Mouse (Mus musculus) embryonic facial prominence, embryonic 10.5 days (tissue): ENCODE measurements around the gene Agpat4. TPM values are rescaled to one million over a fixed set of nuclear protein-coding genes. Genes with fewer than 3 reads are reported as not detected.
"Not testable (repeated sequence)": the region's sequence is repeated elsewhere in the genome, so short reads cannot be mapped to it uniquely, and the experiment has no call there.

Experiments used
- DNase-seq: peaks from one replicate; pipeline ENCODE4 v3.0.0-alpha.2; 2017; ENCODE audit warnings: low spot score
- H3K27ac ChIP-seq: fragments of 300-500 bp; sonication (generic); replicated peaks from 2 replicates; pipeline ENCODE4 v1.5.1; 2016; ENCODE audit warnings: mild to moderate bottlenecking
- H3K27me3 ChIP-seq: fragments of 300-500 bp; sonication (generic); replicated peaks from 2 replicates; pipeline ENCODE4 v1.6.1; 2016; ENCODE audit warnings: low read depth, mild to moderate bottlenecking; ENCODE audit not compliant: poor library complexity, severe bottlenecking
- H3K36me3 ChIP-seq: fragments of 300-500 bp; sonication (generic); replicated peaks from 2 replicates; pipeline ENCODE4 v1.6.1; 2016; ENCODE audit warnings: mild to moderate bottlenecking, moderate library complexity
- H3K4me1 ChIP-seq: fragments of 300-500 bp; sonication (generic); 2 replicates; pipeline ENCODE4 v1.6.1; 2016
- H3K4me3 ChIP-seq: fragments of 300-500 bp; sonication (generic); 2 replicates; pipeline ENCODE4 v1.5.1; 2016; ENCODE audit warnings: mild to moderate bottlenecking, moderate library complexity
- H3K9me3 ChIP-seq: fragments of 300-500 bp; sonication (generic); 2 replicates; pipeline ENCODE4 v1.6.1; 2016; ENCODE audit warnings: mild to moderate bottlenecking
- WGBS: fragments of 180-500 bp; shearing (Covaris S2); methylation state at CpG from one replicate; pipeline ENCODE4 v1.1.7; 2016; 5-methylcytosine and 5-hydroxymethylcytosine counted together
- polyA plus RNA-seq: library from polyadenylated mRNA; unstranded; fragments of >200 nt; fragmentation: Nextera tagmentation; extraction: Ambion mirVana; gene quantifications from 2 replicates; pipeline ENCODE4 v1.2.1, GENCODE M21; 2016

Agpat4 gene
- polyA plus RNA-seq, 1 experiment from 2014 or later: 41.3 TPM

DNA sequence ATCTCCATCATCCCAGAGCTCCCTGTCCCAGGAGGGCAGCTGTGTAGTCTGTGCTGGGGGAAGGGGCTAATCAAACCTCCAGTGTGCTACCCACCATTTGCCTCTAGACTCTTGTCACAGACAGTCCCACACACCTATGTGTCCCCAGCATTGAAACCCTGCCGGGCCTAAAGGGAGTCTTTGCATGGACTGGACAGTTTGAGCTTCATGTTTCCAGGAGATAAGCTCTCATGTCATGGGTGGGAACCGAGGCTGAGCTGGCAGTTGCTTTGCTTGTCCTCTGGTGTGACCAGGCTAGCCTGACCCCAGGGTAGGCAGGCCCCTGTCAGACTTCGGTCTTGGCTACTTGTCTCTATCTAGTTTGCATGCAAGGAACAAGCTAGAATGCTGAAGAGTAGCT lies 87.7 kb downstream of the Agpat4 start:
- H3K27me3 ChIP-seq: no peaks in the 10 kb centered on the region
- no peak for DNase-seq
- no peak overlapping the region for H3K4me3 ChIP-seq
- H3K4me1 ChIP-seq: peaks cover 58% of the 10 kb centered on the region
- WGBS: 48% methylated on average over 3 of the region's 3 CpGs
- peak overlapping the region; percentile 71 for H3K27ac ChIP-seq
- no peaks in the 10 kb centered on the region for H3K9me3 ChIP-seq
- peaks cover 22% of the 10 kb centered on the region for H3K36me3 ChIP-seq

- DNase-seq: no peak
- H3K4me3 ChIP-seq: no peak overlapping the region
- H3K36me3 ChIP-seq: peaks cover 30% of the 10 kb centered on the region
- peaks cover 56% of the 10 kb centered on the region for H3K4me1 ChIP-seq
- WGBS: 54% methylated on average over 1 of the region's 1 CpGs
- peak overlapping the region; percentile 67 for H3K27ac ChIP-seq
- H3K9me3 ChIP-seq: no peaks in the 10 kb centered on the region
- H3K27me3 ChIP-seq: no peaks in the 10 kb centered on the region
Measured at GRCm38 (mm10) chr17:12207022-12207548, 88.6 kb downstream of the Agpat4 start.

GRCm38 (mm10) chr17:12209481-12209880 lies 91.0 kb downstream of the Agpat4 start:
- WGBS: 91% methylated on average over 4 of the region's 4 CpGs
- Histone ChIP-seq H3K4me1 (peaks cover 37% of the 10 kb centered on the region), H3K27ac (no peak overlapping the region), H3K36me3 (peaks cover 46% of the 10 kb centered on the region), H3K4me3 (no peak overlapping the region), H3K9me3 (no peaks in the 10 kb centered on the region), H3K27me3 (no peaks in the 10 kb centered on the region)
- DNase-seq: no peak

DNA sequence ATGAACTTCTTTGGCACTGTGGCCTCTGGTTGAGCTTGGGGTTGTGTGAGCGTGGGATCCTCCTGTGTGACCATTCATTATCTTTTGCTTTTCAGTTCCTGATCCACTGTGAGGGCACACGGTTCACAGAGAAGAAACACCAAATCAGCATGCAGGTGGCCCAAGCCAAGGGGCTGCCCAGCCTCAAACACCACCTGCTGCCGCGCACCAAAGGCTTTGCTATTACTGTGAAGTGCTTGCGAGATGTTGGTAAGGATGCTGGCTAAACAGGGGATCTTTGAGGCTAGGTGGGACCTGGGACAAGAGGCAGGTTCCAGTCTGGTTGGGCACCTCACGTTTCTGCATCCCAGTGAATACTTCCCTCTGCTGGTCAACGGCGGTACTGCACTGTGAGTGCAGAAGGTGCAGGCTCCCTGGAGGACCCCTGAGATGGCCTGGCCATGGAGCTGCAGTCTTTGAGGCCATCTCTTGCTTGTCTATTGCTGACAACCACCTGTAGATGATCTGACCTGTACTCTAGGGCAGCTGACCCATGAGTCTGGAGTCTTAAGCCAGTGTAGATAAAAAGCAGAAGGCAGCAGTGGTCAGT lies 92.1 kb downstream of the Agpat4 start:
- WGBS: 36% methylated on average over 8 of the region's 8 CpGs
- no peak overlapping the region for H3K4me3 ChIP-seq
- DNase-seq: peak; percentile 87
- peaks cover 25% of the 10 kb centered on the region for H3K4me1 ChIP-seq
- no peaks in the 10 kb centered on the region for H3K27me3 ChIP-seq
- H3K9me3 ChIP-seq: no peaks in the 10 kb centered on the region
- H3K36me3 ChIP-seq: peaks cover 57% of the 10 kb centered on the region
- no peak overlapping the region for H3K27ac ChIP-seq

DNA sequence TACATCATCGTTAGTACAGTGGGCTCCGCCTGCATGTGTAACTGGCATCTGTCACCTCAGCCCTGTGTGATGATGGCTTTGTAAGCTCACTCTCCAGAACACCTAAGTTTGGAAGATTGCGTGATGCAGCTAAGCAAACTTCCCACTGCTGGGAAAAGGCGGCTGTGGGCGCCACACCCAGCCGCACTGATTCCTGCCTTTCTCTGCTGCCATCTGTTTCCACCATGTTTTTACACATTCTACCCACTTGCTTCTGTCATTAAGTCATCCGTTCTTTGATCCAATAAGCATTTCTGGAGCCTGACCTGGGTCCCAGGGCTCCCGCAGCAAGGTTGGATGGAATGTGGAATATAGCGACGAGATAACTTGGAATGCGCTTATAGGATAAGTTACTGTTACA lies 93.4 kb downstream of the Agpat4 start:
- Histone ChIP-seq H3K9me3 (no peaks in the 10 kb centered on the region), H3K36me3 (peaks cover 70% of the 10 kb centered on the region), H3K27me3 (no peaks in the 10 kb centered on the region), H3K4me3 (no peak overlapping the region), H3K4me1 (peaks cover 15% of the 10 kb centered on the region), H3K27ac (no peak overlapping the region)
- DNase-seq: no peak
- 95% methylated on average over 11 of the region's 11 CpGs for WGBS

DNA sequence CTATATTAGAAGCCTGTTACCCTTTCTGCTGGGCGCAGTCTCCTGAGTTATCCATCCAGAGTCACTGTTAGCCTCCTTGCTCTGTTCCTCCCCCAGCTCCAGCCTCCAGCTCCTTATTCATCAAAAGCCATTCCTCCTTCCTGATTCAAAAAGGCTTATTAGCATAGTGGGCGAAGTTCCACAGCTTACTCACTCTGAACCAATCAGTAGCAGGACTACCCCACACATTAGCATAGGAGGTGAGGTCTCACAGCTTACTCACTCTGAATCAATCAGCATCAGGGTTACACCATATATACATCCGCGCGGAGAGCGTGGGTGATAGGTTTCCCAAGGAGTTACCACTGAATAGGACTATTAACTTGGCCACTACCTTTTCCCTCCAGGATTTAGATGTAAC lies 93.8 kb downstream of the Agpat4 start:
- no peaks in the 10 kb centered on the region for H3K27me3 ChIP-seq
- H3K9me3 ChIP-seq: no peaks in the 10 kb centered on the region
- H3K4me3 ChIP-seq: no peak overlapping the region
- WGBS: 91% methylated on average over 6 of the region's 6 CpGs
- no peak overlapping the region for H3K27ac ChIP-seq
- peaks cover 10% of the 10 kb centered on the region for H3K4me1 ChIP-seq
- H3K36me3 ChIP-seq: peaks cover 74% of the 10 kb centered on the region
- DNase-seq: no peak

GRCm38 (mm10) chr17:12213430-12213829 lies 94.9 kb downstream of the Agpat4 start:
- Histone ChIP-seq H3K9me3 (no peaks in the 10 kb centered on the region), H3K36me3 (peaks cover 85% of the 10 kb centered on the region), H3K4me1 (no peaks in the 10 kb centered on the region), H3K27me3 (no peaks in the 10 kb centered on the region), H3K4me3 (no peak overlapping the region), H3K27ac (no peak overlapping the region)
- WGBS: 92% methylated on average over 8 of the region's 8 CpGs
- no peak for DNase-seq

DNA sequence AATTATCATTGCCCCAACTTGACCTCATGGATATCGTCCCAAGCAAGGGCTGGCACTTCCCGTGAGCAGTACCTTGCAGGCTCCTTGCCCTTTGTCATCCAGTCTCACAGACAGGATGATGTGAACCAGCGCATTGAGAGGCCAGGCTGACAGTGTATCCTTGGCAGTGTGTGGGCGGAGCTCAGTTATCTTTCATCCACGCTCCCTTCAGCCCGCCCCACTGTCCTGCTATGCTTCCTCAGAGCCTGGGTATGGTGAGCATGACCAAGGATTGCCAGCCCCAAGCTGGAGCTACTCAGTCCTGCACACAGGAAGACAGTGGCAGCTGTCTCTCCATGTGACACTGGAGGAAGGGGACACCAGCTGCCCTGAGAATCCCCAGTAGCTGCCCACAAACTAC lies 97.7 kb downstream of the Agpat4 start:
- no peaks in the 10 kb centered on the region for H3K4me1 ChIP-seq
- WGBS: 85% methylated on average over 6 of the region's 6 CpGs
- H3K4me3 ChIP-seq: no peak overlapping the region
- H3K27ac ChIP-seq: no peak overlapping the region
- peaks cover 99% of the 10 kb centered on the region for H3K36me3 ChIP-seq
- DNase-seq: no peak
- H3K27me3 ChIP-seq: no peaks in the 10 kb centered on the region
- no peaks in the 10 kb centered on the region for H3K9me3 ChIP-seq

- 79% methylated on average over 6 of the region's 6 CpGs for WGBS
- no peaks in the 10 kb centered on the region for H3K9me3 ChIP-seq
- H3K4me3 ChIP-seq: no peak overlapping the region
- H3K27ac ChIP-seq: no peak overlapping the region
- peaks cover 17% of the 10 kb centered on the region for H3K4me1 ChIP-seq
- no peaks in the 10 kb centered on the region for H3K27me3 ChIP-seq
- peaks cover 80% of the 10 kb centered on the region for H3K36me3 ChIP-seq
- no peak for DNase-seq
Measured at GRCm38 (mm10) chr17:12221926-12222325, 103.4 kb downstream of the Agpat4 start.

GRCm38 (mm10) chr17:12223682-12224081 lies 105.2 kb downstream of the Agpat4 start:
- no peaks in the 10 kb centered on the region for H3K9me3 ChIP-seq

DNA sequence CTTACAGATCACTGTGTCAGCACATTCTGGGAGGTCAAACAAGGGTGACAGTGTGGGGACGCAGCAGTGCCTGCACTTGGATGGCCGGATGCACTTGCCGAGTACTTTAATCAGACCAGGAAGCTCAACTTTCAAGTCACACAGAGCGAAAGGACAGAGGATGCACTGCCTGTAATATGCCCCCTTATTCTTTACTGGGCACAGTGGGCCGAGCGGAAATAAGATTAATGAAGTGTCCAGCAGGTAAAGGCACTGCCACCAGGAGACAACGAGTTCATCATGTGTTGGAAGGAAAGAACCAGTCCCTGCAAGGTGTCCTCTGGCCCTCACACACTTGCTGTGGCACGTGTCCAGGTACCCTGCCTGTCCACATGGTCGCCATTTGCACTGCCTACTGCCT lies 105.6 kb downstream of the Agpat4 start:
- peaks cover 17% of the 10 kb centered on the region for H3K4me1 ChIP-seq
- H3K27ac ChIP-seq: no peak overlapping the region
- no peaks in the 10 kb centered on the region for H3K9me3 ChIP-seq
- no peak for DNase-seq
- no peak overlapping the region for H3K4me3 ChIP-seq
- 80% methylated on average over 9 of the region's 9 CpGs for WGBS
- peaks cover 80% of the 10 kb centered on the region for H3K36me3 ChIP-seq
- H3K27me3 ChIP-seq: no peaks in the 10 kb centered on the region

More at GRCm38 (mm10) chr17:12223682-12224081, 105.2 kb downstream of the Agpat4 start:
- Histone ChIP-seq H3K4me3 (no peak overlapping the region), H3K27me3 (no peaks in the 10 kb centered on the region), H3K36me3 (peaks cover 80% of the 10 kb centered on the region), H3K4me1 (peaks cover 17% of the 10 kb centered on the region), H3K27ac (0 out of 2 replicates have a peak overlapping the region, but pooled peaks have one; percentile 6)
- no peak for DNase-seq
- 45% methylated on average over 5 of the region's 5 CpGs for WGBS

- not testable (repeated sequence) for H3K4me3 ChIP-seq, H3K9me3 ChIP-seq, H3K27ac ChIP-seq, DNase-seq, H3K27me3 ChIP-seq
- WGBS: 89% methylated on average over 7 of the region's 7 CpGs
- Histone ChIP-seq H3K36me3 (peaks cover 80% of the 10 kb centered on the region), H3K4me1 (peaks cover 17% of the 10 kb centered on the region)
Measured at GRCm38 (mm10) chr17:12224551-12224950, 106.0 kb downstream of the Agpat4 start.

- Histone ChIP-seq H3K27ac (no peak overlapping the region), H3K4me3 (no peak overlapping the region), H3K36me3 (peaks cover 80% of the 10 kb centered on the region), H3K4me1 (peaks cover 17% of the 10 kb centered on the region), H3K27me3 (no peaks in the 10 kb centered on the region), H3K9me3 (no peaks in the 10 kb centered on the region)
- WGBS: 65% methylated on average over 1 of the region's 1 CpGs
- DNase-seq: no peak
Measured at GRCm38 (mm10) chr17:12225227-12225626, 106.7 kb downstream of the Agpat4 start.
